Mouse (Mus musculus) CH12F3 (cell line): ENCODE data around the gene Gm13090.

ENCODE experiments used
- in situ Hi-C: fragments of 300-500 bp; cut with MboI; formaldehyde crosslinking; loops from 2 replicates; pipeline ENCODE4 v1.14.3; 2020; ENCODE audit warnings: low sequenced_read_pairs

The Gm13090 gene

DNA sequence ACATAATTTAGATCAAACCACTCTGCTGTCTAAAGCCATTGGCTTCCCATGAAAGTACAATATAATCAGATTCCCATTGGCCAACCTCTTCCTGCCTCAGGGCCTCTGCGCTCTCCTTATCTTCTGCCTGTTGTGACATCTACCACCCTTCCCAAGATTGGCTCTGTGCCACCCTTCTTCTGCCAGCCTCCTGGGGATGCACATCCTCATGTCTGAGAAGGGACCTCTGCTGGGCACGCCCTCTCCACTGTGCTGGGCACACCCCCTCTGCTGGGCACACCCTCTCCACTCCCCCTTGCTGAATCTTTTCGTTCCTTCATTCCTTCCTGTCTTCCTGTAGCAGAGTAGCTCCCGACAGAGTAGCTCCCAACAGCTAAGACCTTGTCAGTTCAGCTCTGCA is 44.4 kb downstream of the Gm13090 start:
- in situ Hi-C loops: no loop called here

DNA sequence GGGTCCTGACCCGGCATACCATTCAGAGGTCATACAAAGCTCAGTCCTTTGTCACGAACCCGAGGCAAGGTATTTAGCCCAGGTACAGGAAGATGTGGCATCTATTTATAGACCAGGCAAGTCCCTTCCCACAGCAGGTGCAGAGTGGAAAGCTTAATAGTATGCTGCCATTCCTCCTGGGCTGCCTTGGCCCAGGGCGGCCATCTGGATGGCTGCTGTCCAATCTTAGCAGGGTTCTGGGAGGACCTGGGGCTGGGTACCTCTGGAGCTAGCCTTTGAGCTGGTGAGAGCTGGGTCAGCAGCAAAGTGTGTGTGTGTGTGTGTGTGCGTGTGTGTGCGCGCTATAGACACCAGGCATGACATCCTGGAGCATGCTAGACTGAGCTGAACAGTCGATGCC is 46.1 kb downstream of the Gm13090 start:
- in situ Hi-C loops: no loop called here

DNA sequence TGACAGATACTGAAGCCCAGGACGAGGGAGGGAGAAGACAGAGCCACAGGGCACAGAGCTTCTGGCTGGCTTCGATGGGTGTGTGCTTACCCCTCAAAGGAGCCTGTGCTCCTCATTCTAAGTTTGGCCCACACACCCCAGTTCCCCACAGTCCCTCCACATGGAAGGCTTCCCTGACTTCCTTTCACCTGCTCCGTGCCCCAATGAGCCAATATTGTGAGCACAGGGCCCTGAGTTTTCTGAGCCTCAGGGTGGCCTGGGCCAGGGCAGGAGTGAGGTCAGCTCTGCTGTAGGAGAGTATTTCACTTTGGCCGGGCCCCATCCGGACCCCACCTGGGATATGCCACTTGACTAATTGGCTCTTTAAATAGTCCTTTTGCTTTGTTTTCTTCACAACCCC is 48.3 kb downstream of the Gm13090 start:
- in situ Hi-C loops: no loop called here

DNA sequence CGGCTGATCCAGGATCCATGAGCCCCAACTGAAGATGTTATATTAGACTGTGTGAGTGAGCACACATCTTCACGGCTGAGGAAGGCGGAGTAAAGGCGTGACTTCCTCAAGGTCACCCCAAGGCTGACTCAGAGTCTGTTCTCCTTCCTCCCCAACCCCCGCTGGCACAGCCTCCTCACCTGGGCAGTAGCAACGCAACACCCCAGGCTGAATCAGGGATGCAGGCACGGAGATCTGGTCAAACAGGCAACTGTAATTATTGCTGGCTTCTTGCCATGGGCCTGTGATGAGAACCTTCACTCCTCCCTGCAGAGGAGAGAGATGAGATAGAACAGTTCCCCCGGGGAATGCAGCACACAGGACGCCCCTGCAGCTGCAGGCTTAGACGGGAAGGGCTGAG is 48.8 kb downstream of the Gm13090 start:
- in situ Hi-C loops: no loop called here

DNA sequence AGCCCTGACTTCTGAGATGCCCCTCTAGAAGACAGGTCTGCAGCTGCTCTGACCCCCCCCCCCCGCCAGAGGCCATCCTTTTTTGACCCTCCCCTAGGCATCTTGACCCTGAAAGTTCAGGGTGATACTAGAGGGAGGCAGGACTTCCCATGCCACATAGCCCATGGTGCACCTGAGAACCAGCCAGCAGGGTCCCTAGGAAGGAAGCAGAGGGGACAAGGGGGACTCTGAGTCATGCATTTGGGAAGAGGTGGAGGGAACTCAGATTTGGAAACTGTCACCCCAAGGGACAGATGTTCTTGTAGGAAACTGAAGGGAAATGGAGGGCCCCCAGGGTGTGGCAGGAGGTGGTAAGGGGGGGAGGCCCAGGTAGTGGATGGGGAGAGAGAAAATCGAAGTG is 49.2 kb downstream of the Gm13090 start:
- in situ Hi-C loops: no loop called here

DNA sequence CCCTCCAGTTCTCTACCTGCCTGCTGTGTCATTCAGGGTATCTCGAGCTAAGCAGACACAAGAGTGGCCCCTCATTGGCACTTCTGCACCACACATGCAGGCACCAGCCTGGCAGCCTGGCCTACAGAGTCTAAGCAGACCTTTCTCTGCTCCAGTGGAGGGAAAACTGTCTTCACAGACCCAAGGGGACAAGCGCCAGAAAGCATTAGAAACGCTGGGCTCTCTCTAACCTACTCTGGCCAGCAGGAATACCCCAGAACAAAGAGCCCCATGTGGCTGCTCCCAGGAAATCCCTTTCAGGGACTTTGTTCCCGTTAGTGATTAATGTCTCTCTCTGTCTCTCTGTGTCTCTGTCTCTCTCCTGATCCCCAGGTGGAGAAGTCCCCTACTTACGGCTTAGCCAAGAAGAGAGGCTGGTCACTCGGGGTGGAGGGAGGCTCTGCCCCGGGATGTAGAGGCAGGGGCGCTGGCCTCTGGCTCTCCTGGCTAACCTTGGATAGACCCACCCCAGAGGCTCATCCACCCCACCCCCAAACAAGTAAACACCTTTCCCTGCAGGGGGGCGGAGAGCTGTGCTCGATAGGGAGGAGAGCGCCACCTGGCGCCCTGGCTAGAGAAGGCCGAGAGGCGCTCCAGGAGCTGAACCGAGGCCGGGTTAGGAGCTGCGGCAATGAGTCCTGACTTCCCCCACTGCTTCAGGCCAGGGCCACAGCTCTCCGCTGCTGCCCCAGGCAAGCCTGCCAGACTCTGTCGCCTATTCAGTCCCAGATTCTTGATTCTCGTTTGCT is 49.9 kb downstream of the Gm13090 start:
- in situ Hi-C loops: no loop called here

DNA sequence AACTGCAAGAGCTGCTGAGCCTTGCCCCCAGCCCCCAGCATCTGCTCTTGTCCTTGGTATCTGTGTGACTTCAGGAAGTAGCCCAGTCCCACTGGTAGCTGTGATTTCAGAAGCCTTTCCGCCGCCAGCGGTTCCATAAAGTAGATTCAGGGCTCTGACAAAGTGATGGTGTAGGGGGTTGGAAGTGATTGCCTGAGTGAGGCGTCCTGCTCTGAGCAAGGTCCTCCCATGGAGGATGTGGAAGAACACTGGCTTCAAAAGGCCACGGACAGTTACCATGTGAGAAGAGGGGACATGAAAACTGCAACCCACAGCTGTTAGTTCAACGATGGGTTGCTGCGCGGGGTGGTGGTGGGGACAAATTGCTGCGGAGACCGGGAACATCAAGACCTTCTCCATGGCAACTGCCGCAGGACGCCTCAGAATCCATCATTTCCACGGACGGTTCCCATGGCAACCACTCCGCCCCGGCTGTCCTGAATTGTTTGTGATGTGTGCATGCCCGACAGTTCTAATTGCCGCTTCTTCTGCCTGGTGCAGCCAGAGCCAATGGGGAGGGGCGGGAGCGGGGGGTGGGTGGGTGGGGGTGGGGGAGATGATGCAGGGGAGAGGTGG is 51.1 kb downstream of the Gm13090 start:
- in situ Hi-C loops: no loop called here
